Mouse (Mus musculus): Measurements from ENCODE around the gene Scrn2.
A peak's percentile ranks its signal among the peaks of the same experiment; 100 is the strongest.

Gene Scrn2

DNA sequence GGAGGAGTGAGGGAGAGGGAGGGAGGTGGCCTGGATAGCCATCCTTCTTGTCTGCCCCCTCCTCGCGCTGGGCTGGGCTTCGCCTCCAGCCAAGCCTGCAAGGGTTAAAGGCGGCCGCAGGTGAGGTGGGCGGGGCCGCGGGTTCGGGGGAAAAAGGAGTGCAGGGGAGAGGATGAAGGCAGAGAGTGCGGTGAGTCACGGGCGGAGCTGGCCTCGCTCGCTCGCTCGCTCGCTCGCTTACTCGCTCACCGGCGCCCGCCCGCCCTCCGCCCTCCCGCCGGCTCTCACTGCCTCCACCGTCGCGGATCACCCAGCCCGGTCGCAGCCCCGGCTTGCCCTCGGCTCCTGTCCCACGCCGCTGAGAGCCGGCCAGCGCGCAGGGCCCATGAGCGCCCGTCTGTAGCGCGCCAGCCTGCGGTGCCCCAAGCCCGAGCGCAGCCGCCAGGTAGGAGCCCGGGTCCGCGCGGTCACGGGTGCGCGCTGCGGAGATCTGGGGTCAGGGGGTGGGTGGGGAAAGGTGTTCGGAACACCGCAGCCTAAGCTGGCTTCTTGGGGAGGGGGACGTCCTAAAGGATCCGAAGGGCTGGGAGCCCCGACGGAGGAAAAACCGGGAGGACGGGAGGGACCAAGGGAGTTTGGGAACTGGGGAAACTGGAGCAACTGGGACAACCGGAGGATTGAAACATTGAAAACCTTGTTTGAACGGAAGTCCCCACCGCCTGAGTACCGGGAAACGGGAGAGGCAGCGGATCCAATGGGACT lies 11.0 kb upstream of the Scrn2 start:
- peak; percentile 53 for DNase-seq

DNA sequence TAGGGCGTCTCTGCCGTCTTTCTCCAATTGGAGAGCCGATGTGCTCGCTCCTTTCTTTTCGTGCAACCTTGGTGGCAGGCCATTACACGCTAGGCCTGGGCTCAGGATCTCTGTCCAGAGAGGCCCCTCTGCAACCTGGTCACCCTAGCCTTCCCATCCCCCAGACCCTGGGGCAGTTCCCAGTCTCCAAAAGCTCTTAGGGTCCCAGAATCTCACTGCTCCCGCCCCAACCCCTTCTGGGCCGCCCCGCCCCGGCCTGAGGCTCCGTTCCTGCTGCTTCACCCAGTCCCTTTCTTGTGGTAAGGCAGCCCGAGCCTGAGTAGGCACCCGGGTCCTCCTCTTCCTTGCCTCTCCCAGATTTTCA lies 10.4 kb upstream of the Scrn2 start:
- DNase-seq, result no peak

DNA sequence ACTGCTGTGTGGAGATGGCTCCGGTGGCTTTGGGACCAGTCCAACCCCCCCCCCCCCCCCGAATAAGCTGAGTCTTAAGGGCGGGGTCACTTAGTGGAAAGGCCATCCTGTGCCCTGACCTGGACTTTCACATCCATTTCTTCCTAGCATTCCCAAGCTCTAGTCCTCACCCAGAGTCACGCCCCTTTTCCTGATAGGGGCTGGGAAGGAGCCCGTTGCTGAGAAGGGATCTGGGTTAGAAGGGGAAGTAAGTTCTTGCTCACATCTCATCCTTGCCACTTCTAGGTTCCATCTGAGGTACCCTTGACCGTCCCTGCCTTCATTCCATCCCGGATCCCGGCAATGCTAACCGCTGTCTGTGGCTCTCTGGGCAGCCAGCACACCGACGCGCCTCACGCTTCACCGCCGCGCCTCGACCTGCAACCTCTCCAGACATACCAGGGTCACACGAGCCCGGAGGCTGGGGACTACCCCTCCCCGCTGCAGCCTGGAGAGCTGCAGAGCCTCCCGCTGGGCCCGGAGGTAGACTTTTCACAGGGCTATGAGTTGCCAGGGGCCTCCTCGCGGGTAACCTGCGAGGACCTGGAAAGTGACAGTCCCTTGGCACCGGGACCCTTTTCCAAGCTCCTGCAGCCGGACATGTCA lies 8.5 kb upstream of the Scrn2 start:
- no peak for DNase-seq

DNA sequence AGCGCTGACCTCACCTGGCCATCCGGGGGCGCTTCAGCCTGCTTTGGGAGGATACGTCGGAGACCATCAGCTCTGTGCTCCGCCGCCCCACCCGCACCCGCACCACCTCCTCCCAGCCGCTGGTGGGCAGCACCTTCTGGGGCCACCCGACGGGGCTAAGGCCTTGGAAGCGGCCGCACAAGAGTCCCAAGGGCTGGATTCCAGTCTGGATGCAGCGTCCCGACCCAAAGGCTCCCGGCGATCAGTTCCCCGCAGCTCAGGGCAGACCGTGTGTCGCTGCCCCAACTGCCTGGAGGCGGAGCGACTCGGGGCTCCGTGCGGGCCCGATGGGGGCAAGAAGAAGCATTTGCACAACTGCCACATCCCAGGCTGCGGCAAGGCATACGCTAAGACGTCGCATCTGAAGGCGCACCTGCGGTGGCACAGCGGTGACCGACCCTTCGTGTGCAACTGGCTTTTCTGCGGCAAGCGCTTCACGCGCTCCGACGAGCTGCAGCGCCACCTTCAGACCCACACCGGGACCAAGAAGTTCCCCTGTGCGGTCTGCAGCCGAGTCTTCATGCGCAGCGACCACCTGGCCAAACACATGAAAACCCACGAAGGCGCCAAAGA lies 7.8 kb upstream of the Scrn2 start:
- DNase-seq, result peak; percentile 88

DNA sequence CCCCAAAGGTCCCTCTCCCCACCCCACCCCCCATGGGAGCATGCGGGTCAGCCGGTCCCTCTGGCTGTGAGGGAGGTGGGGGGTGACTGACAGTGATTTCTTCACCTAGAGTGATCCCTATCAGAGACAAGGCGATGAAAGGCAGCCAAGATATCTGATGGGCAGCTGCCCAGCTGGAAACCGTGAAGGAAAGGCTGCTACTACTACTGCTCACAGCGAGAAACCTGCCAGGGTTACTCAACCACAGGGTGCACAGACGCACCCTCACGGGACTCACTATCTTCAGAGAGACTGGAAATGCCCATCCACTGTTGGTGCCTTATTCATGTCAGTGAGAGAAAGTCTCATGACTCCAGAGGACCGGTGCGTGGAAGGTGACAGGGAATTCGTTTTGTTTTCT lies 4.8 kb upstream of the Scrn2 start:
- peak; percentile 34 for DNase-seq

DNA sequence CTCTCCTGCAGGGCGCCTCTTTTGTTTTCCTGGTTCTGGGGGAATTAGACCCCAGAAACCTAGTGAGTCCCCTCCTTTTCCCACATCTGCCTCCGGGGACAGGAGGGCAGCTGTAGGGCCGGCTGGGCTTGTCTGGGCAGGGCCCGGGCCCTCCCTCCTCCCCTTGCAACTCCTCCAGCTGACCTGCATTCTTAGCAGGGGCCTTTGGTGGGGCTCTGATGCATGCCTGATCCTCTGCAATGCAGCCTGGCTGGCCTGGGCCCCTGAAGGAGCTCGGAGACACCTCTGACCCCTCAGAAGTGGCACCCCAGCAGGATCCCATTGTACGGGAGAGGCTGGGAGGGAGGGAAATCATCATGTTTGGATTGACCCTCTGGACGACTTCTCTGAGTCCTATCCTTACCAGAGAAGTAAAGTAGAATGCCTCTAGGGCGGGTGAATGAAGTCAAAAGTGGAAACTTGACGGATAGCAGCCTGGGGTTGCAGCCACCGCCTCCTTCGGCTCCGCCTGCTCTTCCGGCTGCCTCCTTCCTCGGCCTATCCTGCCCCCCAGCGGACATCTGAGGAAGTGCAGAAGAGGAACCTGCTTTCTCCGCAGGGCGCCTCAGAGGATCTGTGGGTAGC lies 3.9 kb upstream of the Scrn2 start:
- peak; percentile 94 for DNase-seq

DNA sequence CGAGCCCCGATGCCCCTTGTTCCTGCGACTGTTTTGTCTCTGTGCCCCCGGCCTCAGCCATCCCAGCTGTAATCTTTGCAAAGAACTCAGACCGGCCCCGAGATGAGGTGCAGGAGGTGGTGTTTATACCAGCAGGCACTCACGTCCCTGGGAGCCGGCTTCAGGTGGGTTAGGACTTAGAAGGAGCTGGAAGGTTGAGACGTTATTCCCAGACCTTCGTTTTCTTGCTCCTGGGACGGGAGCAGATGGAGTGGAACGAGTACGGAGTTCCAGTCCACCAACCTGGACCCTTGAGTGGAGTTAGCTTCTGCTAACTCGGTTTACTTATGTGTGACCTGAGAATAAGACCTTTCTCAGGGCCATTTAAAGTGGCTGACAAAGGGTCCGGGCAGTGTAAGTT lies 688 bp downstream of the Scrn2 start:
- no peak for DNase-seq

DNA sequence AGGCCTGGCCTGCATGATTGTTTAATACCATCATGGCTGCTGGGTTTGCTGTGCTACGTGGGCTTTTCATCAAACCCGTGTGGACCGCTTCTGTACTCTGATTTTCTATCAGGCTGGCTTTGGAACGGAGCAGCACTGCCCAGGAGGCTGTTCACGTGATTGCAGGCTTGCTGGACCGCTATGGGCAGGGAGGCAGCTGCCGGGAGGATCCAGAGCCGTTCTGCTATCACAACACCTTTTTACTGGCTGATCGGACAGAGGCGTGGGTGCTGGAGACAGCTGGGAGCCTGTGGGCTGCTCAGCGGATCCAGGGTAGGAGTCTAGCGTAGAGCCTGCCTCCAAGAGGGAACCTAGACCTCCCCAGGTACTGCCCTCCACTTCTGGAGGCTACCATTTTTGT lies 2.2 kb downstream of the Scrn2 start:
- peak; percentile 33 for DNase-seq

DNA sequence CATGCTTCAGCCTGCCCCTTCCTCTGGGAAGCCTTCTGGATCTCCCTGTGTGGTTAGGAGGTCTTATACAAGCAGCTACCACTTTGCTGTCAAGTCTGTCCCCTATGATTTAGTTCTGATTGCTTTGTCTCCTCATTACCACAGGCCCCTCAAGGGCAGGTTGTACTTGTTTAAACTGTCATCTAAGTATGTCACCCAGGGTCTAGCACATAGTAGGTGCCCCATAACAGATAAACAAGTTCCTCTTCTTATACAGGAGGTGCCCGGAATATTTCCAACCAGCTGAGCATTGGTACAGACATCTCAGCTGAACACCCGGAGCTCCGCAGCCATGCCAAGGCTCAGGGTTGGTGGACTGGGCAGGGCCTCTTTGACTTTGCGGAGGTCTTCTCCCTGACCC lies 2.8 kb downstream of the Scrn2 start:
- DNase-seq, result no peak

DNA sequence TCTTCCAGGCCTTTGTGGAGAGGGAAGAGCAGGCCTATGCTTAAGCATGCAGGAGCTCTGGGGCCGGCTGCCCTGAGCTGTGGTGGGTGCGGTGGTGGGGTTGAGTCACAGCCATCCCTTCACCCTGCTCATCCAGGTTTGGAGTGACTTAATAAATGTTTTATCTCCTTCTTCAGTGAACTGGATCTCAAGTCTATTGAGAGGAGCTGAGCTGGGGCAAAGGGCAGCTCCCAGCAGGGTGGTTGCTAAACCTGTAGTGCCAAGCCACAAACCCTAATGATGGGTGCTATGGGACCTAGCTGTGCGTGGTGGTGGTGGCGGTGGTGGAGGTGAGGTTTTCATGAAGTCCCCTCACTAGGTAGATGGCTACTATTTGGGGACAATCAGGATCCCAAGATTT lies 4.0 kb downstream of the Scrn2 start:
- no peak for DNase-seq

DNA sequence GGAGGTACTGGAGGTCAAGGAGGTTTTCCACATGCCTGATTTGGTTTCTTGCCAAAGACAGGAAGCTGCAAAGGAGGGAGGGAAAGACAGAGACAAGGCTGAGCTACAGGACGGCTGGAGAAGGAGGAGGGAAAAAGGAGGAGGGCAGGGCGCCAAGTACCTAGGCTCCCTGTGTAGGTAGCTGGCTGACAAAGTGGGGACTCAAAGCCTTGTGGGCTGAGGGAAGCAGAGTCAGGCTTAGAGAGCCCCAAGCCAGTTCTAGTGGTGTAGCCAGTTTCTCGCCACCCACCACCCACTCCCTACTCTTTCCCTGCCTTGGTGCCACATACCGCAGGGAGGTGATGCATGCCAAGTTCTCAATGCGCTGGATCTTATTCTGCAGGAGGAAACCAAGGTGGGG lies 6.4 kb downstream of the Scrn2 start:
- DNase-seq, result peak; percentile 59

DNA sequence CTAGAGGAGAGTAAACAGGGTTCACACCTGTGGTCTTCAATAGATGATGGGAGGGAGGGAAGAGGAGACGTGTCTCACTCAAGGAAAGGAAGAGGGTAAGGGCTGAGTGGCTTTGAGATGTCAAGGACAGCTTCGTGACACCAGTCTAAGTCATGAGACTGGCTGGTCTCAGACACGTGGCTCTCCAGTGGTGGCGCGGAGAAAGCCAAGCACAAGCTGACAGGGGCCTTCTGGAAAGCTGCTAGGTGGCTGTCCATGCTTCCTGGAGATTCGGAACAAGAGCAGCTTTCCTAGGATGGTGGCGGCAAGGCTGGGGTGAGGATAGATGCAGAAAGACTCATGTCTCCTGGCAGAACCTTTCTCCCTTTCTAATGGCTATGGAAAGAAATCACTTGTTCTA lies 9.1 kb downstream of the Scrn2 start:
- no peak for DNase-seq

DNA sequence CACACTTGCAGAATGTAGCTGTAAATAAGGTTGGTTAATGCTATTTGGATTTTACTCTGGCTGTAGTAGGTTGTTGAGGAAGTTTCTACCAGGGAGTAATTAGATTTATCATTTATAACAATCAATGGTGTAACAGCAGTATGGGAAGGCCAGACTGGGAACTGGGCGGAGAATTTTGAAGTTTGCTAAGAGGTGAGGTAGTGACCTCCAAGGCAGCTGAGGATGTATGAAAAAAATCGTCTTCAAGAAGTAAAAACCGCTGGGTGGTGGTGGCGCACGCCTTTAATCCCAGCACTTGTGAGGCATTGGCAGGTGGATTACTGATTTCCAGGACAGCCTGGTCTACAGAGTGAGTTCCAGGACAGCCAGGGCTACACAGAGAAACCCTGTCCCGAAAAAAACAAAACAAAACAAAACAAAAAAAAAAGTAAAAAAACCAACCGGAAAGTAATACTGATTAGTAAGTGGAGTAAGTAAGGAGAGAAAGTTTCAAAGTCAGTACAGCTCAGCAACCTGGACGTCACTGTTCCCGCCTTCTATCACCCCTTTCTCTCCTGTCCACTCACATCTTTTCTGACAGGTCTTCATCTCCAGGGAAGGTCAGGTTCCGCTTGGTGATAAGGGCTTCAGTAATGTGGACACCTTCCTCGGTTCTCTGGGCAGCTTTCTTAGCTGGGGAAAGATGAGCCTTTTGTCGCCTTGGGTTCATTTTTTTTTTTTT lies 10.7 kb downstream of the Scrn2 start:
- no peak for DNase-seq

DNA sequence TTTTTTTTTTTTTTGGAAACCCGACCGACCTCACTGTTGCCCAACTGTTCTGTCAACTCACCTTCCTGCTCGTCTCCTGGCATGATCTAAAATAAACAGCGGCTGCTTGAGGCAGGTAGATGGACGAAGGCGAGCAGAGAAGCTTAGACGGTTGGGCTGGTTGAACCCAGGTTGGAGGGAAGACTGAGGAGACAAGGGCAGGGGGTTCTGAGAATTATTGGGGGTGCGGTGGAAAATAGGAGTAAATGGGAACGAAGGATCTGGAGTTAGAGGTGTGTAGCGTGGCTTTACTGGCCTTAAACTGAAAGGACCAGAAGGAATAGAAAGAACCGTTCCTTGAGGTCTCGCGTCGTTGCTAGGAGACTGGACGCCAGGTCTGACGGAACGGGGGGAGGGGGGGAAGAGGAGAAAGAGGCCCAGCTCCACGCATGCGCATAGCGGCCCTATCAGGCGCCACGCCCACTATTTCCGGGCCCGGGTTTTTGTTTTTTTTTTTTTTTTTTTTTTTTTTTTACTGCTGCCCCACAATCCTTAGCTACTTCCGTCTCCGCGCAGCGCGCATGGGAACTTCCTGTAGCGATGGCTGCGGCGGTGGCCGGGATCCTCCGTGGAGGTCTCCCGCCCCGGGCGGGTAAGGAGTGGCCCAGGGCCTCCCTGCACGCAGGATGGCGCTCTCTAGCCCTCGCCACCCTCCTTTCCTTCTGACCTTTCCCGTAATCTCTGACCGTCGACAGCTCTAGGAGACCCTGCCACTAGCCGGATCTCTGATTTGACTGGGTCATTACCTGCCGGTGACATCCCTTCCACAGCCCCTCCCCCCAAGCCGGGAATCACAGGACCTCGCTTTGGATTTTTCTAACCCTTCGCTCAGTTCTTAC lies 11.5 kb downstream of the Scrn2 start, which contains the start of the genes Lrrc46 and Mrpl10:
Lrrc46 (minus strand) TSS at position 386 of the 878 bp plus-strand sequence.
Mrpl10 (plus strand) TSS at position 539 of the 878 bp plus-strand sequence.
- peak; percentile 96 for DNase-seq

DNA sequence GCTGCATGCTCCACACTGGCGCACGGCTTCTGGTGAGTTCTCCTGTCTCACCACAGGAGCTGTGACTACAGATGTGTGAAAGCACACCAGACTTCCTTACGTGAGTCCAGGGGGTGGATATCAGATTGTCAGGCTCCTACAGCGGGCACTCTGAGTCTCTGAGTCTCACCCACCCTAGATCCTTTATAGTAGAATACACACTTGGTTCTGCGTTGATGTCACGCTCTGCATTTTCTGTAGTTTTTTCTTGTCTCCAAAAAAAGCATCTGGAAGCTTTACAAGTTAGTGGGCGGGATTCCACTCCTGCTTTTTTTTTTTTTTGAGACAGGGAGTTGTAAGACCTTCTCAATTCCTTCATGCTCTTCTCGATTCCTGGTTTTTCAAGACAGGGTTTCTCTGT lies 15.2 kb downstream of the Scrn2 start:
- no peak for DNase-seq

DNA sequence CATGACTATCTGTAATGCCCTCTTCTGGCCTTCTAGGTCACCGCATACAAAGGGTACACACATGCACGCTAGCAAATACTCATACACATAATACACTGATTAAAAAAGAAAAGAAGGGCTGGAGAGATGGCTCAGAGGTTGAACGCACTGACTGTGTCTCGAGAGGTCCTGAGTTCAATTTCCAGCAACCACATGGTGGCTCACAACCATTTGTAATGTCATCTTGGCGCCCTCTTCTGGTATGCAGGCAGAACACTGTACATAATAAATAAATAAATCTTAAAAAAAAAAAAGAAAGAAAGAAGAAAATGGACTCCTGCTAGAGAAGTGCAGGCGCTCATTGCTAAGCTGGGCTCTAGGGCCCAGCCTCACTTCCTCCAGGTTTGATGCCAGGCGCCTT lies 16.1 kb downstream of the Scrn2 start:
- no peak for DNase-seq

DNA sequence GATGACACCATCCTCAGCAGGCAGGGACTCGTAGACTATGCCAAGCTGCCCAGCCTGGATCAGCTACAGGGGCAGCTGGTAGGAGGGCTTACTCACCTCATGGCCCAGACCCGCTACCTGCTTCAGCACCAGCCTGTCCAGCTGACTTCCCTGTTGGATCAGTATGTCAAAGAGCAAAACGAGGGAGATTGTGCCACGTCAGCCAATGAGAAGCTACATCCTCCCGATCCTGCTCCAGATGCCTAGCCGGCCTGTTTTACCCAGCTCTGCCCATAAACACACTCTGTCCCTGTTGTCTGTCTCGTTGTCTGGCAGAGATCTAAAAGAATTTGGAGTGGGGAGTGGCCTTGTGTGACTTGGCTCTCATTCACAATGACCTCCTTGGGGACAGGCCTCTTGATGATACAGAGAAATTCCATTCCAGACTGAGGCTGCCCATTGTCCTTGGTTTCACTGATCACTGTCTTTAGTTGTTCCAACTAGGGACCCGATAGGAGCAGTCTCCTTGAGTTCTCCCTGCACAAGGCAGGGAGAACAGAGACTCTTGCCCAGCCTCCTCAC lies 18.4 kb downstream of the Scrn2 start:
- no peak for DNase-seq

DNA sequence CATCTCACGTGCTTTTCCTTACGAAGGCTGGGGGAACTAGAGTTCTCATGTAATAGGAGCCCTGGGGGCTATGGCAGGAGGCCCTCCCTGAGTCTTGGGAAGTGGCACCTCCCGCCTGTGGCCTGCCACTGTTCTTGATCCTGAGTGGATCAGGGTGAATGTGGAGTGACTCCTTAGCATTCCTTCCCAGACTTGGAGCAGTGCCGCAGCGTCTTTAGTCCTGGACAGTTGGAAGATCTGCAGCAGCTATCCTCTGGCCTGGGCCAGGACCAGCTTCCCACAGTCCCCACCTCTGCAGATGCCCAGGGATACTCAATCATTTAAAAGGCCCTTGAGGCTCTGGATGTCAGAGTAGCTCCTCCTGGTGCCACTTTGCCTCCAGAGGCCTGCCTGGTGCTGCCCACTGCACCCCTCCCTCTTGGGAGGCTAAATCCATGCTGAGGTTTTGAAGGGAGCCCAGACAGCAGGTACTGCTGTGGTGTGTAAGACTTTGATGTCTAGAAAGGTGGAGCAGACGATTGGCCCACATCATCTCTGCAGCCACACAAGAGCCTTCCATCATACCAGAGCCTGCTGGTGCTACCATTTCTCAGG lies 19.9 kb downstream of the Scrn2 start:
- no peak for DNase-seq

DNA sequence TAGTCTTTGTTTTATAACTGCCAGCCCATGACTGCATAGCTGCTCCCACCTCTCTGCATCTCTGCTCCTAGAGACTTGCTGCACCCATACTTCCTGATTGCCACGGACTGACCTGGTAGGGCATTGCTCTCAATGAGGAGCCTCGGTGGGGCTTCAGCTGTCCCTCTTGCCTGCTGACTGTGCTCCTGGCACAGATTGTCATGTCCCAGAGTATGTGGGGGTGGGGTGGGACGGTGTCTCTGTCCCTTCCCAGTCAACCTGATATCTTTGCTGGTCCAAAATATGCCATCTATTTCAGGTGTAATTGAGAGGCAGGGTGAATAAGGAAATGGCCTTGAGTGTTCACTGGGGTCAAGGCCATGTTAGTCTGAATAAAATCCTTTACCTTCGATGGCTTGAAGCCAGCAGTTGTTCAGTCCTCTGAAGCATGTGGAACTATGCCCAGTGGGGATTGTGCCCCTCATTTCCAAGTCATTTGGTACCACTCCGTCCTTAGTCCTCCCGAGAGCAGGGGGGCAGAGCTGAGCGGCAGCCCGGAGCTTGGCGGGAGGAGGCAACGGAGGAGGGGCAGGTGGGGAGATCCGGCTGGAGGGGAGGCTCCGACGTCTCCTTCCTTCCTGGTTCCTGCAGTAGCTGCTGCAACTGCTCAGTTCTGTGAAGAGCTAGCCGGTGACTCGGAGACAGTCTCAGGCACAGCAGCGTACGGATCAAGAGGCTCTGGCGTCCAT lies 20.6 kb downstream of the Scrn2 start, which contains the start of gene Osbpl7:
Osbpl7 (plus strand) TSS at position 413 of the 728 bp plus-strand sequence.
- peak; percentile 87 for DNase-seq

DNA sequence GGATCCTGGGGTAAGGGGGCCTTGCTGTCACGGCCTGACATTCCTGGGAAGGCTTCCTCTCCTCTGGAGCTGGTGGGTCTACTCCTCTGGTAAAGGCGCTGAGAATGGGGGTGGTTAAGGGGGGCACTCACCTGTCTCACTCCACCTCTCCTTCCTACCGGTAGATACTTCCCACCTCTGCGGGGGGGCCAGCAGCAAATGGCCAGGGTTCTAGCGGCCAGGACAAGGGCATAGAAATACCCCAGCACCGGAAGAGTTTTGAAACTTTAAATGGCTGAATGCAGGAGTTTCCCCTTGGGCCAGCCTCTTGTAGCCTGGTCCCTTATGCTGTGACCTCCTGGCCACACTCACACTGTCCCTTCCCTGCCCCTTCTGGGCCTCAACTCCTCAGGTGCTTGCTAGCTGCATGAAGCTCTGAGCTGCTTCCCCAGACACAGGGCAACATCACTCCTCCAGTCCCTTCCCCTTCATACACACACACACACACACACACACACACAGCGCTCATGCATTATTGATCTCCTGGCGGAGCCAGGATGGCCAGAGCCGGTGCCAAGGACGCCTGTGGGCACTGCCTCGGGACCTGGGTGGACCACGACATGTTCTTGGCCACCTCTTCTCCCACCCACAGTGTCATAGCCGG lies 21.3 kb downstream of the Scrn2 start:
- no peak for DNase-seq
